ENCODE assay signal across 16 mouse cellular contexts in the genomic region with DNA sequence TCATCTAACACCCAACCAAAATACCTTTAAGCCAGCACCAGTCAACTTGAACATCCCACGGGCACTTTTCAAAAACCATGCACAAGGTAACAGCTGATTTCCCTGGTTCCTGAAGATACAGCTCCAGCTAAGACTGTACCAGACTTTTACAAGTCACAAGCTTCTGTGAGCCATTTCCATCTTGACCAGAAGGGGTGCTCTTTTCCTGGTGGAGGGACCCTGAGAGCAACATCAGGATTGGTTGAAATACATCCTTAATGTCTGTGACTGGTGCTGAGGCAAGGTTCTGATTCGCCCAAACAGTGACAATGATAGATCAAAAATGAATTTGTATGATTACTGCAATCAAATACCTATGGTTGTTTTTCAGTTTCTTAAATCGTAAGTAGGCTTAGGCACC.
DNase-seq lines count a peak whose midpoint lies in the region; ATAC-seq and TF ChIP-seq lines count a peak whose summit lies in the region.
"Had no signal": no experiment of that assay in that cellular context is flagged by ENCODE, and none has a peak within 500 bp of the region (broad histone marks: within the 10 kb centered on the region; RNA-seq: fewer than 3 reads in every experiment).

No protein-coding gene starts in this region.

- peak; percentile 67 for TF ChIP-seq CTCF in layer of hippocampus, adult 2 months (conservative IDR thresholded peaks at IDR 0.05)
- TF ChIP-seq CTCF in midbrain, postnatal 0 days (IDR thresholded peaks at IDR 0.05) = peak; percentile 49
- TF ChIP-seq CTCF in stomach, postnatal 0 days (IDR thresholded peaks at IDR 0.05; ENCODE audit: low read depth) = peak; percentile 46

- H3K4me1 ChIP-seq in midbrain, postnatal 0 days (ENCODE audit: insufficient read depth, low read length) = no peaks in the 10 kb centered on the region
- H3K4me1 ChIP-seq in midbrain, embryonic 15.5 days = no peaks in the 10 kb centered on the region
- H3K4me1 ChIP-seq in stomach, postnatal 0 days (replicated peaks; ENCODE audit: control insufficient read depth, insufficient read depth) = no peaks in the 10 kb centered on the region
- no peaks in the 10 kb centered on the region for H3K4me1 ChIP-seq in forebrain, embryonic 14.5 days (ENCODE audit: control insufficient read depth, insufficient read depth, low read length)
- H3K4me1 ChIP-seq: heart, embryonic 12.5 days; liver, embryonic 13.5 days had no signal

- no peak overlapping the region for H3K27ac ChIP-seq in layer of hippocampus, adult 2 months
- no peak overlapping the region for H3K27ac ChIP-seq in midbrain, postnatal 0 days (ENCODE audit: low read depth, low read length)
- H3K27ac ChIP-seq in midbrain, embryonic 15.5 days = no peak overlapping the region
- H3K27ac ChIP-seq in stomach, postnatal 0 days (replicated peaks) = no peak overlapping the region
- H3K27ac ChIP-seq in forebrain, embryonic 14.5 days (ENCODE audit: low read depth, low read length) = no peak overlapping the region
- H3K27ac ChIP-seq: liver, embryonic 13.5 days had no signal

- peak; percentile 11 for DNase-seq in adrenal gland, postnatal 14 days
- DNase-seq in adrenal gland, adult 8-10 months = no peak
- peak in 1 of 2 experiments; percentile 16 for DNase-seq in layer of hippocampus, adult 2 months (ENCODE audit: low spot score in 2 of 2)
- no peak for DNase-seq in layer of hippocampus, adult 8-10 months (ENCODE audit: low spot score in 2 of 2)
- no peak for DNase-seq in midbrain, postnatal 0 days (ENCODE audit: low spot score)
- no peak for DNase-seq in stomach, postnatal 0 days (ENCODE audit: low spot score)
- DNase-seq in forebrain, embryonic 14.5 days (ENCODE audit: low spot score) = no peak
- DNase-seq: kidney, adult 11 months; kidney, postnatal 25 days; layer of hippocampus, postnatal 36 days; liver, embryonic 13.5 days; lung, postnatal 36 days; thymus, postnatal 36 days had no signal

- no peak overlapping the region for H3K9ac ChIP-seq in midbrain, postnatal 0 days (replicated peaks; ENCODE audit: low read length, poor library complexity, severe bottlenecking)
- no peak overlapping the region for H3K9ac ChIP-seq in midbrain, embryonic 15.5 days
- H3K9ac ChIP-seq in stomach, postnatal 0 days (ENCODE audit: low read length) = no peak overlapping the region
- H3K9ac ChIP-seq in forebrain, embryonic 14.5 days (ENCODE audit: low read length) = no peak overlapping the region
- H3K9ac ChIP-seq: heart, embryonic 12.5 days; liver, embryonic 13.5 days had no signal

- TF ChIP-seq EP300 in stomach, postnatal 0 days (optimal IDR thresholded peaks at IDR 0.05) = no peak

- H3K27me3 ChIP-seq in midbrain, postnatal 0 days (ENCODE audit: insufficient read depth, low read length) = no peaks in the 10 kb centered on the region
- no peaks in the 10 kb centered on the region for H3K27me3 ChIP-seq in midbrain, embryonic 15.5 days (replicated peaks)
- H3K27me3 ChIP-seq in stomach, postnatal 0 days (ENCODE audit: control insufficient read depth, insufficient read depth, low read length) = no peaks in the 10 kb centered on the region
- no peaks in the 10 kb centered on the region for H3K27me3 ChIP-seq in forebrain, embryonic 14.5 days (replicated peaks; ENCODE audit: control insufficient read depth, insufficient read depth, low read length)
- H3K27me3 ChIP-seq: heart, embryonic 12.5 days; liver, embryonic 13.5 days had no signal

- H3K36me3 ChIP-seq in midbrain, postnatal 0 days (ENCODE audit: insufficient read depth, low read length) = no peaks in the 10 kb centered on the region
- no peaks in the 10 kb centered on the region for H3K36me3 ChIP-seq in midbrain, embryonic 15.5 days (replicated peaks)
- H3K36me3 ChIP-seq in stomach, postnatal 0 days (ENCODE audit: control insufficient read depth, insufficient read depth, low read length) = no peaks in the 10 kb centered on the region
- H3K36me3 ChIP-seq in forebrain, embryonic 14.5 days (ENCODE audit: control insufficient read depth, insufficient read depth, low read length) = no peaks in the 10 kb centered on the region
- H3K36me3 ChIP-seq: heart, embryonic 12.5 days; liver, embryonic 13.5 days had no signal

- H3K4me3 ChIP-seq in layer of hippocampus, adult 2 months = no peak overlapping the region
- H3K4me3 ChIP-seq in midbrain, postnatal 0 days (ENCODE audit: low read depth, low read length) = no peak overlapping the region
- no peak overlapping the region for H3K4me3 ChIP-seq in midbrain, embryonic 15.5 days
- no peak overlapping the region for H3K4me3 ChIP-seq in stomach, postnatal 0 days (ENCODE audit: low read depth, low read length)
- H3K4me3 ChIP-seq in forebrain, embryonic 14.5 days (ENCODE audit: low read depth, low read length) = no peak overlapping the region
- H3K4me3 ChIP-seq: heart, embryonic 12.5 days; liver, embryonic 13.5 days had no signal

- no peak for ATAC-seq in midbrain, postnatal 0 days (ENCODE audit: low FRiP score)
- no peak for ATAC-seq in midbrain, embryonic 15.5 days (replicated peaks)
- no peak for ATAC-seq in stomach, postnatal 0 days (ENCODE audit: low FRiP score, low TSS enrichment)
- no peak for ATAC-seq in forebrain, embryonic 14.5 days
- ATAC-seq: hindbrain, embryonic 16.5 days had no signal

- 89% methylated on average over 3 of the region's 3 CpGs for WGBS in midbrain, postnatal 0 days
- WGBS in midbrain, embryonic 15.5 days = 88% methylated on average over 3 of the region's 3 CpGs
- 83% methylated on average over 3 of the region's 3 CpGs for WGBS in stomach, postnatal 0 days
- WGBS in forebrain, embryonic 14.5 days = 80% methylated on average over 3 of the region's 3 CpGs

- no peaks in the 10 kb centered on the region for H3K9me3 ChIP-seq in midbrain, postnatal 0 days (ENCODE audit: low read length)
- H3K9me3 ChIP-seq in midbrain, embryonic 15.5 days = no peaks in the 10 kb centered on the region
- no peaks in the 10 kb centered on the region for H3K9me3 ChIP-seq in stomach, postnatal 0 days (ENCODE audit: control insufficient read depth, low read length)
- H3K9me3 ChIP-seq in forebrain, embryonic 14.5 days (replicated peaks; ENCODE audit: control insufficient read depth, low read length) = no peaks in the 10 kb centered on the region
- H3K9me3 ChIP-seq: heart, embryonic 12.5 days; liver, embryonic 13.5 days had no signal

- no peak overlapping the region for H3K4me2 ChIP-seq in midbrain, postnatal 0 days (ENCODE audit: low read depth, low read length, poor library complexity, severe bottlenecking)
- H3K4me2 ChIP-seq in midbrain, embryonic 15.5 days = no peak overlapping the region
- H3K4me2 ChIP-seq in stomach, postnatal 0 days (replicated peaks; ENCODE audit: low read depth) = no peak overlapping the region
- no peak overlapping the region for H3K4me2 ChIP-seq in forebrain, embryonic 14.5 days (ENCODE audit: low read length)
- H3K4me2 ChIP-seq: heart, embryonic 12.5 days; liver, embryonic 13.5 days had no signal
